Mouse (Mus musculus) lung, adult 2 months (tissue): ENCODE measurements around the gene Ppm1l.

Source experiments
- CTCF ChIP-seq: fragments of 200-500 bp; IDR thresholded peaks from 2 replicates; pipeline ENCODE4 v1.5.1; 2011; ENCODE audit warnings: mild to moderate bottlenecking, low read length, control low read depth; ENCODE audit not compliant: insufficient read depth
- POLR2A ChIP-seq: fragments of 200-500 bp; IDR thresholded peaks from 2 replicates; pipeline ENCODE4 v1.6.1; 2011; ENCODE audit warnings: low read depth, mild to moderate bottlenecking, control low read depth, low read length, borderline replicate concordance; ENCODE audit errors: extremely low read depth

DNA sequence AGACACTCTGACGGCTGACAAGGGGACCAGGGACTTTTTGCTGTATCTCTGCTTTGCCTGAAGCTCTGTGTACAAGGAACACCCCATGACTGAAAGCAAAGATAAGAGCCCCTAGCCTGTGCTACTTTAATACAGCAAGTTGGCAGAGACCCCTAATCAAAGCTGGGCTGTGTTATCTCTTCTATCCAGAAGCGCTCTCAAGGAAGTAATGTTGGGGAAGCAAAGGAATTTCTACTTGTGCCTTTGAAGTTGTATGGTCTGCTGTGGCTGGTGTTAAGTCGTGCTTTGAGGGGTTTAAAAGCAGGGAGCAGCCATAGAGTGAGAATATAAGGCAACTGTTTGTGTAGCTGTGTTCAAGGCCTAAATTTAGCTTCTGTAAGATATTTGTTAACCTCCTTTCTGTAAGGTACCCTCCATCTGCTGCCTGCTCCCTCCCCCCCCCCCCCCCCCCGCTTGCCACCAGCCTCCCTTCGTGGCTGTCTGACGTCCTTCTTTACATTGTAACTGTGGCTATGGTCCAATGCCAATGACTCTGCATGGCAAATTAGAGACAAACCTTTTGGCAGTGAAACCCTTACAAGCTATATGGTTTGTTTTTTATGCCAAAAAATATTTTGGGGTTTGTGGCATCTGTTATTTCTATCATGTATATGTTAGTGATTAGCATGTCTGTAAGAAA, 152.9 kb downstream of the Ppm1l start:
- TF ChIP-seq CTCF (no peak), POLR2A (no peak)
